Mouse (Mus musculus): ENCODE measurements around the gene Rilpl1. TPM values are rescaled to one million over a fixed set of nuclear protein-coding genes. Genes with fewer than 3 reads are reported as not detected.
"Not testable (repeated sequence)": the region's sequence is repeated elsewhere in the genome, so short reads cannot be mapped to it uniquely, and the experiment has no call there.

The Rilpl1 gene
- total RNA-seq, 2 experiments from 2014 or later: 111 to 115 TPM

- intact Hi-C loops (cut with DNase I): no loop called here
These were observed 68.7 kb downstream of the Rilpl1 start for GRCm38 (mm10) chr5:124462297-124463025.

GRCm38 (mm10) chr5:124460922-124461321 is 70.3 kb downstream of the Rilpl1 start:
- intact Hi-C loops (cut with DNase I); DNase-seq: not testable (repeated sequence)

More at GRCm38 (mm10) chr5:124462297-124463025, 68.7 kb downstream of the Rilpl1 start:
- no peak for DNase-seq

GRCm38 (mm10) chr5:124456762-124457161 is 74.4 kb downstream of the Rilpl1 start:
- intact Hi-C loops (cut with DNase I): no loop called here

GRCm38 (mm10) chr5:124454082-124454419 is 77.1 kb downstream of the Rilpl1 start:
- intact Hi-C loops (cut with DNase I): no loop called here
- no peak for DNase-seq

More at GRCm38 (mm10) chr5:124456762-124457161, 74.4 kb downstream of the Rilpl1 start:
- no peak for DNase-seq

GRCm38 (mm10) chr5:124453339-124454081 is 77.7 kb downstream of the Rilpl1 start:
- intact Hi-C loops (cut with DNase I): no loop called here

GRCm38 (mm10) chr5:124452494-124453228 is 78.5 kb downstream of the Rilpl1 start:
- DNase-seq: peak in 1 of 2 experiments; percentile 37
- intact Hi-C loops (cut with DNase I): no loop called here

More at GRCm38 (mm10) chr5:124453339-124454081, 77.7 kb downstream of the Rilpl1 start:
- DNase-seq: peak in 1 of 2 experiments; percentile 36

- intact Hi-C loops (cut with DNase I): loop anchor here (2.0 kb wide), 1 partner anchor 32 kb away; the partner anchor contains the start of gene Snrnp35
- DNase-seq: no peak
These were observed 80.4 kb downstream of the Rilpl1 start for GRCm38 (mm10) chr5:124450641-124451340.

GRCm38 (mm10) chr5:124450051-124450450 is 81.1 kb downstream of the Rilpl1 start:
- intact Hi-C loops (cut with DNase I): loop anchor here (2.0 kb wide), 1 partner anchor 33 kb away; the partner anchor contains the start of gene Snrnp35
- peak; percentile 59 to 66 for DNase-seq

- DNase-seq: peak in 1 of 2 experiments; percentile 44
- intact Hi-C loops (cut with DNase I): no loop called here
These were observed 81.7 kb downstream of the Rilpl1 start for GRCm38 (mm10) chr5:124449494-124449893.

GRCm38 (mm10) chr5:124446301-124446881 is 84.8 kb downstream of the Rilpl1 start:
- intact Hi-C loops (cut with DNase I): no loop called here
- DNase-seq: peak; percentile 83 to 88

- intact Hi-C loops (cut with DNase I): no loop called here
- DNase-seq: peak; percentile 53 to 72
These were observed 85.4 kb downstream of the Rilpl1 start for GRCm38 (mm10) chr5:124445621-124446293.

- DNase-seq: peak; percentile 80 to 81
- intact Hi-C loops (cut with DNase I): no loop called here
These were observed 86.3 kb downstream of the Rilpl1 start for GRCm38 (mm10) chr5:124444661-124445561.

GRCm38 (mm10) chr5:124444208-124444607 is 87.0 kb downstream of the Rilpl1 start:
- intact Hi-C loops (cut with DNase I): no loop called here
- DNase-seq: no peak

Other genes starting within 250 kb of the Rilpl1 start
- 1 to 10 TPM; 6.7 to 7.4 TPM for gene Mphosph9, start 203.4 kb downstream of the Rilpl1 start, total RNA-seq (2021)
- gene 2810006K23Rik, start 203.3 kb downstream of the Rilpl1 start, total RNA-seq (2021): 10 to 100 TPM in 1 of 2 experiments, 1 to 10 TPM in 1; 9.7 to 10.8 TPM
- gene Cdk2ap1, start 168.3 kb downstream of the Rilpl1 start, total RNA-seq (2021): 100 to 1,000 TPM; 171 to 185 TPM
- 10 to 100 TPM; 69.2 to 77.6 TPM for gene Sbno1, start 105.4 kb downstream of the Rilpl1 start, total RNA-seq (2021)
- gene Kmt5a, start 91.5 kb downstream of the Rilpl1 start, total RNA-seq (2021): 100 to 1,000 TPM; 146 to 153 TPM
- 10 to 100 TPM; 11.0 to 11.4 TPM for gene Rilpl2, start 53.0 kb downstream of the Rilpl1 start, total RNA-seq (2021)
- gene Snrnp35, start 48.3 kb downstream of the Rilpl1 start, total RNA-seq (2021): 10 to 100 TPM; 14.2 to 16.0 TPM
- 100 to 1,000 TPM; 201 to 206 TPM for gene Tmed2, start 9.3 kb upstream of the Rilpl1 start, total RNA-seq (2021)
- 1 to 10 TPM; 6.2 to 7.0 TPM for gene Ddx55, start 21.5 kb upstream of the Rilpl1 start, total RNA-seq (2021)
- gene Eif2b1, start 47.7 kb upstream of the Rilpl1 start, total RNA-seq (2021): 10 to 100 TPM; 39.8 to 43.6 TPM
- 10 to 100 TPM; 19.0 to 23.5 TPM for gene Gtf2h3, start 47.7 kb upstream of the Rilpl1 start, total RNA-seq (2021)
- gene Atp6v0a2, start 97.2 kb upstream of the Rilpl1 start, total RNA-seq (2021): 10 to 100 TPM; 34.5 to 35.9 TPM
- under 1 TPM in 1 of 2 experiments, not detected in 1; 0.02 TPM for gene Dnah10, start 193.7 kb upstream of the Rilpl1 start, total RNA-seq (2021)

All from heart, postnatal 10 days (tissue).